Mouse (Mus musculus) heart, adult 2 months (tissue): Measurements from ENCODE around the gene Plpp3.

Source experiments
- CTCF ChIP-seq: fragments of 200-600 bp; IDR thresholded peaks from 2 replicates; pipeline ENCODE4 v1.8.1; 2022; ENCODE audit warnings: antibody characterized with exemption, mild to moderate bottlenecking, moderate library complexity
- EP300 ChIP-seq: fragments of 200-500 bp; IDR thresholded peaks from 2 replicates; pipeline ENCODE4 v1.6.1; 2011; ENCODE audit warnings: low read depth, low read length, control low read depth; ENCODE audit not compliant: insufficient read depth
- POLR2A ChIP-seq: fragments of 200-500 bp; IDR thresholded peaks from 2 replicates; pipeline ENCODE4 v1.6.1; 2011; ENCODE audit warnings: mild to moderate bottlenecking, low read depth, low read length, control low read depth; ENCODE audit not compliant: insufficient read depth

GRCm38 (mm10) chr4:105253453-105254341 lies 96.5 kb downstream of the Plpp3 start:
- TF ChIP-seq POLR2A (no peak), EP300 (no peak), CTCF (no peak)
